Mouse (Mus musculus) 3T3-L1 (cell line): ENCODE data around the gene Per1.

Experiments used
- DNase-seq: peaks from one replicate; pipeline ENCODE4 v3.0.0-alpha.2; 2015; ENCODE audit warnings: low read depth, low spot score

Per1 gene

DNA sequence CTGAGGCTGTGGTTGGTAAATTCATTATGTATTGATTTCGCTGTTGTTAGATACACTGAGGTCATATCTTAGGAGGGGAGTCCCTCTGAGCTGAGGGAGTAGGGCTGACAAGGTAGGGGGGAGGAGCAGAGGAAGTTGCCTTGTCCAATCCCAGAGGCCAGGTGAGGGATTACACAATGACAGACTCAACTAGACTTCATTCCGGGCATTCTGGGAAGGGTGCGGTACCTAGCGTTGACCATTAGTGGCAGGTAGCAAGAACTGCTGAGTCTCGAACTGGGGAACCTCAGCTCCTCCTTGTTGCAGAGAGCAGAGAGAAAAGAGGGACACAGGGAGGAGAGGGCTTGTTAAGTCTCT, 38.5 kb downstream of the Per1 start:
- DNase-seq: no peak

DNA sequence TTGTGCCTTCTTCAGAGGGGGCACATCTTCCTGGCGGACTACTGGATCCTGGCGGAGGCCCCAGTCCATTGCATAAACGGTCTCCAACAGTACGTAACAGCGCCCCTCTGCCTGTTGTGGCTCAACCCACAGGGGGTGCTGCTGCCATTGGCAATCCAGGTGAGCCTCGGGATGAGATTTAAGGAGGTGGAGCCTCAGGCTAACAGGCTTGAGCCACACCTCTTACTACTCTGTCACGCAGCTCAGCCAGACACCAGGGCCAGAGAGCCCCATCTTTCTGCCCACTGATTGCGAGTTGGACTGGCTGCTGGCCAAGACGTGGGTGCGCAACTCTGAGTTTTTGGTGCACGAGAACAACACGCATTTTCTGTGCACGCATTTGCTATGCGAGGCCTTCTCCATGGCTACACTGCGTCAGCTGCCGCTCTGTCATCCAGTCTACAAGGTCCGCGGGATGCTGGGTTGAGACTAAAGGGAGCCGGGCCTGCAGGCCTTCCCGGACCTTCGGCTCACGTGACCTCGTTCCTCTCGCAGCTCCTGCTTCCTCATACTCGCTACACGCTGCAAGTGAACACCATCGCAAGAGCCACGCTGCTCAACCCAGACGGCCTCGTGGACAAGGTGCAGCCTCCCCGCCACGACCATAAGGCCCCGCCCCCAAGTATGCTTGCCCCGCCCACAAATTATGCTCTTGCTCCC, 39.1 kb downstream of the Per1 start:
- no peak for DNase-seq

DNA sequence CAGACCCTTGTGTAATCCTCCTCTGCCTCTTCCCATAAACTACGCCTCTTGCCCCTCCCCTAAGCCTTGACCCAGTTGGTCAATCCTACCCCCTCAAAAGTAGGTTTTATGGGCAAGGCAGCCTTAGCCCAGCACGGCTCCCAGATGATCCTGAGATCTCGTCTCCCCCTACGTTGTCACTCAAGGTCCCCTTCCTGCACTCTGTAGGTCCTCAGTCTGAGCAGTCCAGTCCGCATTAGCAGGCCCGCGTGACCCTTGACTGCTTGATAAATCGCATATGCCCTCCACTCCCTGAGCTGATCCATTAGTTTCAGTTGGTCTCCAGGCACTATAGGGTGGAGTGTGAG, 39.6 kb downstream of the Per1 start:
- DNase-seq: no peak

DNA sequence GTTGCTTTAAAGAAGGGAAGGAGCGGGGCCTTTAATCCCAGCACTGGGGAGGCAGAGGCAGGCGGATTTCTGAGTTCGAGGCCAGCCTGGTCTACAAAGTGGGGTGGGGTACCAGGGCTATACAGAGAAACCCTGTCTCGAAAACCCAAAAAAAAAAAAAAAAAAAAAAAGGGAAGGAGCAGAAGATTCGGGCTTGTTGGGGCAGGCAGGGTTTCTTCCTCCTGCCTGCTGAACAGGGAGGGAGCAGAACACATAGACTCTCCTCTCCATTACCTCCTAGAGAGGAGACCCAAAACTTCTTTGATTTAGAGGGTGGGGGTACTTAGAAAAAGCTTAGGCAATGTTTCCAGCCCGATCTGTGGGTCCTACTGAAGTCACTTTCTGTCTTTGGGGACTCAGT, 40.3 kb downstream of the Per1 start:
- no peak for DNase-seq

DNA sequence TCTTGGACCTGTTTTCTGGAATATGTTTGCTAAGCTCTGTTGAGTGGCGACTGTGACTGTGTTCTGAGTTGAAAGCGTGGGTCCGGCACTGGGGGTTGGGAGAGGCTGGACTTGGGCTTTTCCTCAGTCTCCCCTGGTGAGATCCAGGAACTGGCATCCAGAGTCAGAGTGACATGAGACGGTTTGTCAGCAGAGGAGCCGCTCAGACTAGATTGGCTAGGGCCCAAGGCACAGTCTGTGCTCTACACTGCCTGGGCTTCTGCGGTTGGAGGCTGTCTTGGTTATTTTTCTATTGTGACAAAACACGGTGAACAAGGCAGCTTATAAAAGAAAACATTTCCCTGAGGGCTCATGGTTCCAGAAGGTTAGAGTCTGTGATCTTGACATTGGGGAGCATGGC, 52.5 kb downstream of the Per1 start:
- no peak for DNase-seq

DNA sequence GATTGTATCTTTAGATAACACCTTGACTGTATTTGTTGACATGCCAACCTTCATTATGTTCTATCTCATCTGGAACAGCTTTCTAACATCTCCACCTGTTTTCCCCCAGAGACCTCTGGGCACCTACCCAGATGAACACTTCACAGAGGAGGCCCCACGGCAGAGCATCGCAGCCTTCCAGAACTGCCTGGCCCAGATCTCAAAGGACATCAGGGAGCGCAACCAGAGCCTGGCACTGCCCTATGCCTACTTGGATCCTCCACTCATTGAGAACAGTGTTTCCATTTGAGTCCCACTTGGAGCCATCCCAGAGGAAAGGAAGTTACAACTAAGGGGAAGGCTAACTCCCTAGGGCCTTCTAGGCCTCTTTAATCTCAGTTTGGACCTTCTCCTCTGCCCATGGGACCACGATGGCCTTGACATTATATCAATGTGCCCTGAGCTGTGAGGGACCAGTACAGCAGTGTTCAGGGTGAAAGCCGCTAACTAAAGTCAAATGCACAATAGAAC, 53.5 kb downstream of the Per1 start:
- no peak for DNase-seq

DNA sequence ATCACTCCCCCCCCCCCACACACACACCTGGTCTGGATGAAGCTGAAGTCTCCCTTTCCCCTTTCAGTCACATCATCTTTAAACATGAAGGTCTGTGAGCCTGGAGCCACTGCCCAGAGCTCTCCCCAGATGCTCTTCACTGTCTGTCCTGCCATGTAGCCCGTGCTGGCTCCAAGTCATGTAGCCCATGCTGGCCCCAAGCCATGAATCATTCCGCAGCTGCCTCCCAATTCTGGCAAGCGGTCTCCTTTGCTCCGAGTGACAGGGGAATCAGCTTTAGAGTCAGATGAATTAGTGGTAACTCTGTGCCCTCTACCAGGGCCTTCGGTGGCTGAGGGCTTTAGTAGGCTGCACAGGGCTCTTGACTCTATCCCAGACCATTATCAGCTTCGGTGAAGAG, 54.7 kb downstream of the Per1 start:
- no peak for DNase-seq

DNA sequence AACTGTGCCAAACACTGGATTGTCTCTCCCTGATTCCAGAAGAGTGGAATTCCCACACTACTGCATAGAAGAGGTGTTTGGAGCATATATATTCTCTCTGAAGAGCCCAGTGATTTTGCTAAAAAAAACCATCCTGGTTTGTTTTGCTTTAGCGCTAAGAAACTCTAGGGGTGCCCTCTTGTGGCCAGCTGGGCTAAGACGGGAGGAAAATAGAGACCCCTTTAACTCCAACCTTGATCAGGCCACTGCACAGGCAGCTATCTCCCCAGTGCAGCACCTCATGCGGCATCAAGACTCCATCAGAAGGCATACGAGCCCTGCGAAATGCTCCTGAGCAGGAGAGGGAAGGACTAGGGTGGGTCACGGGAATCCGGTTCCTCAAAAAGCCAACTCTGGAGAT, 55.4 kb downstream of the Per1 start:
- peak; percentile 71 for DNase-seq

DNA sequence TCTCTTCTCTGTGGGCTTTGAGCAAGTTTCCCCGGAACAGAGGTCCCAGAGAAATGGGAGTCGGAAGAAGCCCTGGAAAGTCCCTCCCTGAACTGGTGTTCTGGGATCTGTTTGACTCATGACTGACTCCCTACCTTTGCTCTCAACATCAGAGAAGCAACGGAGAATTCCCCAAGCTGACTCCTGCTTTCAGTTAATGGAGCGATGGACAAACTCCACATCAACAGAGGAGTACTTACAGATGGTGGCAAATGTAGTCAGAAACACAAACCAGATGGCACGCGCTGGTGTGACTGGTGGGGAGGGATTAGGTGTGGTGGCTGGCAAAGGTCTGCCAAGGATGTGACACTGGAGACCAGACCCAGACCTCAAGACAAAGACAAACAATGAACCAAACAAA, 56.0 kb downstream of the Per1 start:
- peak; percentile 15 for DNase-seq

DNA sequence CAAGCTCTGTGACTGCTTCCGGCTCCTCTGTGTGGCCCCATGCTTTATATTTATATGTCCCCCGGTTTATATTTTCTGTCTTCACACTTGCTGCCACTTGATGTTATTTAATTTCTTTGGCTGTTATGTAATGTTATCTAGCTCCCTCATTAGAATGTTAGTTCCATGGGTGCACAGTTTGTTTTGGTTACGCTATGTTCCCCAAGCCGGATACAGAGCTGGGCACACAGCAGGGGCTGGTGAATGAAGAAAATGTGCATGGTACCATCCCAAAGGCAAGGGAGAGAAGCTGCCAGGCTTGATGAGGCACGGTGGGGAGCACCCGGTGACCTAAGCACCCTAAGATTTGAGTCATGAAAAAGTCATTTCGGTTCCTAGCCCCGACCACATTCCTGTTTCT, 58.8 kb downstream of the Per1 start:
- no peak for DNase-seq

DNA sequence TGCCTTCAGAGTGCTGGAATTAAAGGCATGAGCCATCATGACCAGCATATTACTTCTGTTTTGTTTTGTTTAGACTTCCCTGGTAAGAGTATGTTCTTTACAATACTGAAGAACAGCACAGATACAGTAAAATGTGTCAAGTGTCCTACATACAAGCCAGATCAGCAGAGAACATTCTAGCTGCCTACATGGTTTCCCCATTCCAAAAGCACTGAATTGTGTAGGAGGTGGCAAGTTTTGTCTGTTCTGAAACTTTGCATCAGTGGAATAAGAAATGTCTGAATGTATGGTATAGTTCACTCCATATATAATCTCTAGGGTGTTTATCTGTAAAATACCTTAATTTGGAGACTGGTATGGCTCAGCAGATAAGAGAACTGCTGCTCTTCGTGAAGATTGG, 60.3 kb downstream of the Per1 start:
- DNase-seq: no peak

DNA sequence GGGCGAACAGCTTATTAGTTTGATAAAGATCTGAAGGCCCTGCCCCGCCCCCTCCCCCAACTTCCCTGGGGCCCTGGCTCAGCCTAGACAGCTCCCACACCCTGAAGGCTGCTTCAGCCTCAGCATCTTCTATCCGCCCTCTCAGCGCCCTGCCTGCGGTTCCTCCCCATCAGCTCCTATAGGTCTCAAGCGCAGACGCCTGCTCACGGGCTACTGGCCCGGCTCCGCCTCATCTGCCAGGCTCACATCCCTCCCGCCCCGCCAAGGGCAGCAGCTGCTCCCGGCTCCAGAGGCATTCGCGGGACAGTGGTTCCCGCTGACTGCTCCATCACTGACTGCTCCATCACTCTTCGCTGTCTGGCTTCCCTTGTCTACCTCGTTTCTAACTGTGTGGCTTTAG, 61.8 kb downstream of the Per1 start, which contains the start of gene Alox12b:
TSS of gene Alox12b (plus strand) at position 190 of the 400 bp plus-strand sequence.
- DNase-seq: no peak
